Mouse (Mus musculus) hindbrain, embryonic 11.5 days (tissue): ENCODE data around the gene Fbxl17. TPM values are rescaled to one million over a fixed set of nuclear protein-coding genes. Genes with fewer than 3 reads are reported as not detected.

Experiments
- ATAC-seq: fragments of 200-750 bp; cut with Nextera tagmentation; 2 replicates; pipeline ENCODE4 v1.8.0; 2017; ENCODE audit warnings: mild to moderate bottlenecking, moderate TSS enrichment, moderate library complexity; ENCODE audit not compliant: low FRiP score
- DNase-seq: peaks from one replicate; pipeline ENCODE4 v3.0.0-alpha.2; 2015; ENCODE audit warnings: low spot score
- H3K27ac ChIP-seq: fragments of 300-500 bp; sonication (generic); 2 replicates; pipeline ENCODE4 v1.5.1; 2014; ENCODE audit warnings: mild to moderate bottlenecking, low read depth, low read length
- H3K27me3 ChIP-seq: fragments of 300-500 bp; sonication (generic); 2 replicates; pipeline ENCODE4 v1.6.1; 2014; ENCODE audit warnings: mild to moderate bottlenecking, low read length, moderate library complexity, mixed read lengths; ENCODE audit not compliant: control insufficient read depth, insufficient read depth
- H3K36me3 ChIP-seq: fragments of 300-500 bp; sonication (generic); 2 replicates; pipeline ENCODE4 v1.6.1; 2014; ENCODE audit warnings: mild to moderate bottlenecking, low read length, moderate library complexity, mixed read lengths; ENCODE audit not compliant: control insufficient read depth, insufficient read depth
- H3K4me1 ChIP-seq: fragments of 300-500 bp; sonication (generic); replicated peaks from 2 replicates; pipeline ENCODE4 v1.6.1; 2014; ENCODE audit warnings: low read length, mixed read lengths; ENCODE audit not compliant: control insufficient read depth, insufficient read depth
- H3K4me2 ChIP-seq: fragments of 300-500 bp; sonication (generic); replicated peaks from 2 replicates; pipeline ENCODE4 v1.6.1; 2014; ENCODE audit warnings: mild to moderate bottlenecking, low read depth, low read length
- H3K4me3 ChIP-seq: fragments of 300-500 bp; sonication (generic); 2 replicates; pipeline ENCODE4 v1.5.1; 2014; ENCODE audit warnings: low read depth, low read length
- H3K9ac ChIP-seq: fragments of 300-500 bp; sonication (generic); 2 replicates; pipeline ENCODE4 v1.6.1; 2014; ENCODE audit warnings: low read depth, low read length
- H3K9me3 ChIP-seq: fragments of 300-500 bp; sonication (generic); 2 replicates; pipeline ENCODE4 v1.6.1; 2016; ENCODE audit warnings: low read length; ENCODE audit not compliant: control insufficient read depth
- WGBS: fragments of 180-500 bp; shearing (Covaris S2); extraction: QIAGEN DNeasy Blood & Tissue Kit; methylation state at CpG from one replicate; pipeline ENCODE4 v1.1.7; 2014; 5-methylcytosine and 5-hydroxymethylcytosine counted together
- polyA plus RNA-seq: library from polyadenylated mRNA; unstranded; fragments of >200 nt; fragmentation: Nextera tagmentation; extraction: Ambion mirVana; gene quantifications from 2 replicates; pipeline ENCODE4 v1.2.1, GENCODE M21; 2014

The Fbxl17 gene
- polyA plus RNA-seq, 1 experiment from 2014 or later = 9.1 TPM

DNA sequence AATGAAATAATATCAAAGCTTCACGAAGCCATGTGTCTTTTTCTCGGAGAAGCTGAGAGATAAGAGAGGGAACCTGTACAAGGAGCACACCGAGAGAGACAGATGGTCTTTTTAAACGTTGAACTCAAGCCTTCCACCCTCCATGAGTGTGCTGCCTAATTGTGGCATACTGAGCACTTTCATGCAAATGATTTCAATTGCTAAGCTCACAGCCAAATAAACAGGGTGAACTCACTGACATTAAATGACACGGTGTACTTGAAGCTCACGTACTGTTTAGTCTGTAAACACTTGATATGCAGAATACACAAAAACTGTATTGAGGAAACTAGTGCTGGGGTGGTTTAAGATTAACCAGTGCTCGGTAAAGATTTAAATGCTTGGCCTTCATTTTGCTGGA, 380.7 kb downstream of the Fbxl17 start:
- H3K27ac ChIP-seq = no peak overlapping the region
- H3K36me3 ChIP-seq = no peaks in the 10 kb centered on the region
- ATAC-seq (no peak), DNase-seq (no peak)
- H3K27me3 ChIP-seq = no peaks in the 10 kb centered on the region
- H3K9me3 ChIP-seq = no peaks in the 10 kb centered on the region
- no peak overlapping the region for H3K4me3 ChIP-seq
- 69% methylated on average over 7 of the region's 7 CpGs for WGBS
- H3K9ac ChIP-seq = no peak overlapping the region
- no peak overlapping the region for H3K4me2 ChIP-seq
- H3K4me1 ChIP-seq = no peaks in the 10 kb centered on the region

DNA sequence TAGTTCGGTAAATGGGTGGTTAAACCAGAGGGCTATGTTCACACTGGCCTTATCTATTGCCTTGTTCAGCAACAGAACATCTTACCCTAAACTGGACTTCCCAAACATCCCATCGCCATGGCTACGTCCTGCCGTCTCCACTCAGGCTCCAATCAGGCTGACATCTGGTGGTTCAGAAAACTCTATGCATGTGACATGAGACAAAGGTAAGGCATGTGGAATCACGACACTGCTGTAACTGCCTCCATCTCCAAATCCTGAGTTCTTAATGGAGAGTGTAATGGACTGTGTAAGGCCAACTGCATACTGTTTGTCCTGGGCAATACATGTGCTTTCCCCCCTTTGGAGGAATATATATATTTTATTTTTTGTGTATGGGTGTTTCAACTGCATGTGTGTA, 382.7 kb downstream of the Fbxl17 start:
- H3K27me3 ChIP-seq = no peaks in the 10 kb centered on the region
- no peak overlapping the region for H3K27ac ChIP-seq
- H3K4me3 ChIP-seq = no peak overlapping the region
- H3K4me1 ChIP-seq = no peaks in the 10 kb centered on the region
- ATAC-seq (no peak), DNase-seq (no peak)
- H3K9me3 ChIP-seq = no peaks in the 10 kb centered on the region
- whole genome bisulfite sequencing = 76% methylated on average over 5 of the region's 5 CpGs
- H3K4me2 ChIP-seq = no peak overlapping the region
- no peaks in the 10 kb centered on the region for H3K36me3 ChIP-seq
- no peak overlapping the region for H3K9ac ChIP-seq

DNA sequence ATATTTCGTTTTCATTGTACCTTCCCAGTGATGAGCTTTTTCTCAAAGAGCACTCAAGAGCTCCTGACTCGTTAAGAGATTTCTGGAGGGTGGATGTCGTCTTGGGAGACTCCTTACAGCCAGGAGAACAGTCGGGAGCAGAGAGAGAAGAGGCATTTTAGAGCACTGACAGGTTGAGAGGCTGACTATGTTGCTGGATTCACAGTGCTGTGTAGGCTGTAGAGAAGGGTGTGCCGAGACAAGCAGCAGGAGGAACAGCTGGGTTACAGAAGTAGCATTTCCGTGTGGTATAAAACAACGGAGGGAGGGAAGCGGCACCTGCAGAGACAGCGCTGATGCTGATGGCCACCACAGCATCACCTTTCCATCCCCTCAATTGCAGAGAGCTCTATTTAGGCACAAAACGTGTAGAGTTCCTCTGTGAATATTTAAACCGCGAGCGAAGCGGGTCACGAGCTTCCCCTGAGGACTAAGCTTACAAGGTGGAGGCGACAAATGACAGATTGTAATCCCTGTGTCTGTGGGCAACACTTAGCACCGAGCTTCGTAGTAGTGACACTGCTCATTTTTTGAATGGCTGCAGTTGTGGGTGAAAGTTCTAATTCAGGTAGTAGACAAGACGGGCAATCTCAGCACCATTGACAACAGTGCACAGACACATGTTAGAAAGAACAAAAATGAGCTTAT, 385.3 kb downstream of the Fbxl17 start:
- 90% methylated on average over 19 of the region's 19 CpGs for WGBS
- ATAC-seq (no peak), DNase-seq (no peak)
- Histone ChIP-seq H3K36me3 (no peaks in the 10 kb centered on the region), H3K27me3 (no peaks in the 10 kb centered on the region), H3K4me3 (no peak overlapping the region), H3K4me1 (no peaks in the 10 kb centered on the region), H3K4me2 (no peak overlapping the region), H3K9ac (no peak overlapping the region), H3K9me3 (no peaks in the 10 kb centered on the region), H3K27ac (no peak overlapping the region)

DNA sequence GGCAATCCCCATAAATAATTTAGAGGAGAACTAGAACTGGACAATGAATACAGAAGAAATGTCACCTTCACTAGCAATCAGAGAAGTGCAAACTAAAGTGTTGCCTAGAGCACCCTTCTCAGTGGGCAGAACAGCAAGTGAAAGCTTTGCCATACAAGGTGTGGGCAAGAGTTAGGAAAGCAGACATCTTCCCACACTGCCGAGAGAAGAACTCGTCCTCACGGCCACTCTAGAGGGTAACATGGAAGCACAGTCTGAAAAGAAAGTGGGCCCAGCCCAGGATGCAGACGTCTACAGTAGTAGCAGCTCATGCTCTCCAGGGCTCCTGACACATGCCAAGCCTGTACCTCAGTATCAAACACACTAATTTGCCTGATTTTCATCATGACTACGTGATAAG, 387.0 kb downstream of the Fbxl17 start:
- Histone ChIP-seq H3K27ac (no peak overlapping the region), H3K4me1 (no peaks in the 10 kb centered on the region), H3K36me3 (no peaks in the 10 kb centered on the region), H3K27me3 (no peaks in the 10 kb centered on the region), H3K9me3 (no peaks in the 10 kb centered on the region), H3K4me2 (no peak overlapping the region), H3K9ac (no peak overlapping the region), H3K4me3 (no peak overlapping the region)
- ATAC-seq = no peak
- 87% methylated on average over 5 of the region's 5 CpGs for WGBS
- DNase-seq = no peak

DNA sequence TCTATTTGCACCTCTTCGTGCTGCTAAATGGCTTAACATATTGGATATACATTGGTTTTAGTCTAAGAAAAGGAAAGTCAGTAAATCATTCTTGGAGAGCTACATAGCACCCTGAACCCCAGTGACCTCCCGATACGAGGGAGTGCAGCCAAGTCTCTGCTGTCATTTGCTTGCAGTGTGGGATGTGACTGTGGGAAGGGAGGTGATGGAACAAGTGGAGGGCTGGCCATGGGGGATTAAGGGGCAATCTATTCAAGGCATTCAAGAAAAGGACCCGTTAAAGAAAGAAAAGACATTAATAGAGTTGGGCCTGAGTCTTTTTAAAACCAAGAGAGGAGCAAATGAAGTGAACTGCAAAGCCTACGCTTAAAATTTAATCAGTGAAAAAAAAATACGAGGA, 388.8 kb downstream of the Fbxl17 start:
- Histone ChIP-seq H3K4me3 (no peak overlapping the region), H3K36me3 (no peaks in the 10 kb centered on the region), H3K4me1 (no peaks in the 10 kb centered on the region), H3K27me3 (no peaks in the 10 kb centered on the region), H3K4me2 (no peak overlapping the region), H3K27ac (no peak overlapping the region), H3K9me3 (no peaks in the 10 kb centered on the region), H3K9ac (no peak overlapping the region)
- ATAC-seq (no peak), DNase-seq (no peak)
- 46% methylated on average over 6 of the region's 6 CpGs for WGBS

DNA sequence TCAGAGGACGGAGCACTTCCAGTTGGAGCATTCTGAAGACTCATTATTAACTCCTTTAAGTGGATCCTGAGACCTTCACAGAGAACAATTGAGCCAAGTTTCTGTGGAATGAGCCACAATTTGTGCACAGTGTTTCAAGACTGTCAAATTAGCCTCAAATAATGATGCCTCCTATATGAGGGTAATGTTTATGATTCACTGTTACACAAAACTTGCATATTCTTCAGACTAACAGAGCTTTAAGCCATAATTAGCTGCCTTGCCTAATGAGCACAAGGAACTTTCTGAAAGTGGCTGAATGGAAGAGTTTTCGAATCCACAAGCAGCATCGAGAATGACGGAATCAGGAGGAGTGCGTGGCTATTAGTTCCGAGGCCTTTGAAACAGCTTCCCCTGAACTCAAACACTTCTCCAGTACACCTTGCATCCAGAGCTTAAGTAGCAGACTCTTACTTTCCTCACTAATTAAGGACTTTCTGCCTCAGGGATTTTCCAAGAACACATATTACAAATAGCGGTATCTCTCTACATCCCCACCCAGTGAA, 389.5 kb downstream of the Fbxl17 start:
- ATAC-seq (no peak), DNase-seq (no peak)

DNA sequence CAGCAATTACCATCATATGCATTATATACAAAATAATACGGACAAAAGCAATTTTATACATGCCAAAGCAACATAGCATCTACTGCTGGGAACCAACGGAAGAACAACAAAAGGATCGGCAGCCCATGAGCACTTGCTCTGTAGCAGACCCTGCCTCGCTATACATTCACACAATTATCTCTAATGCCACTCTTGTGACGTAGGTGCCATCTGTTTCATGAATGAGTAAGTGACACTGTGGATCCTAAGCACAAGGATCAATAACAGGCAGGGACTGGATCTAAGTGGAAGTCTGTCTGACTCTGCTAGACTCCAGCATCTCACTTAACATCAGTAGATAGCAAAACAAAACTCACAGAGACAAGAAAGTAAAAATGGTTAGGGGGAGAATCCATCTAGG, 391.8 kb downstream of the Fbxl17 start:
- ATAC-seq (peak; percentile 71; the same call in 1 of the 2 replicates), DNase-seq (peak; percentile 23)
- H3K4me2 ChIP-seq = no peak overlapping the region
- no peaks in the 10 kb centered on the region for H3K9me3 ChIP-seq
- no peak overlapping the region for H3K27ac ChIP-seq
- H3K4me3 ChIP-seq = no peak overlapping the region
- H3K9ac ChIP-seq = no peak overlapping the region
- WGBS = 65% methylated on average over 5 of the region's 5 CpGs
- H3K4me1 ChIP-seq = no peaks in the 10 kb centered on the region
- H3K27me3 ChIP-seq = no peaks in the 10 kb centered on the region
- no peaks in the 10 kb centered on the region for H3K36me3 ChIP-seq

More for the DNA sequence above, 389.5 kb downstream of the Fbxl17 start:
- 75% methylated on average over 7 of the region's 7 CpGs for WGBS
- no peak overlapping the region for H3K4me3 ChIP-seq
- no peaks in the 10 kb centered on the region for H3K4me1 ChIP-seq
- no peaks in the 10 kb centered on the region for H3K27me3 ChIP-seq
- no peak overlapping the region for H3K27ac ChIP-seq
- no peaks in the 10 kb centered on the region for H3K9me3 ChIP-seq
- no peak overlapping the region for H3K9ac ChIP-seq
- H3K4me2 ChIP-seq = no peak overlapping the region
- no peaks in the 10 kb centered on the region for H3K36me3 ChIP-seq

DNA sequence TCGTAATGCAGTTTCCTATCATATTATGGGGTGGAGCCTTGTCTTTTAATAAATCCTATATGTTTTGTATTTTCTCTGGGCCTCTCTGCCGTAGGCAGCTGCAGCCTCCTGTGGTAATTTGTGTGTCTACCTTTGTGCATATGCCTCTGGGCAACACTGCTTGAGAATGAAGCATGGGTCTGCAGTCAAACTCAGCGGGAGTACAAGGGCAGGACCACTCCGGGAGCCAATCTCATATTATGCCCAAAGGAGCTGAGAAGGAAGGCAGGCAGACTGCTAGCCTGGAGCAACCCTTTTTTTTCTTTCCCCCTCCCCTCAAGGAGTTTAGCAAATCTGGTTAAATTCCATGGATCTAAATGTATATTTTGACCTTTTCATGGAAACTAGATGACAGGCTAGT, 392.3 kb downstream of the Fbxl17 start:
- WGBS = 60% methylated on average over 4 of the region's 4 CpGs
- H3K36me3 ChIP-seq = no peaks in the 10 kb centered on the region

DNA sequence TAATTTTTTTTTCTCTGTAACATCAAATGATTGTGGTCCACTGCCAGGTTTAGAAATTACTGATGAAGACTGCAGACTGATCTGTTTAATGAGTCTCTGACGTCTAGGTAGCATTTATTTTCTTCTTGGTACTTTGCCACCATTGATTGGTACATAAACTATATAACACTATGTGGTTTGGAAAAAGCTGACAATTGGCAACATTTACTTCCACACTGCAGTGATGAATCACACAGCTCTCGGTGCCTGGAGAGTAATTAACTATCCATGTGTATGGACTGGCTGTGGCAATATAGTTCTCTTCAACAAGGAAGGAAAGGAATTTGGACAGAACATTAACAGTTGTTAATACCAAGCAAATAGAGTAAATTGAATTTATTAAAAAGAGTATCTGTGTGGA, 404.3 kb downstream of the Fbxl17 start:
- Histone ChIP-seq H3K27ac (no peak overlapping the region), H3K9ac (no peak overlapping the region), H3K36me3 (no peaks in the 10 kb centered on the region), H3K9me3 (no peaks in the 10 kb centered on the region), H3K4me2 (no peak overlapping the region), H3K27me3 (no peaks in the 10 kb centered on the region), H3K4me3 (no peak overlapping the region), H3K4me1 (no peaks in the 10 kb centered on the region)
- ATAC-seq = no peak
- 83% methylated on average over 2 of the region's 2 CpGs for WGBS
- no peak for DNase-seq

More for the DNA sequence above, 392.3 kb downstream of the Fbxl17 start:
- Histone ChIP-seq H3K9ac (no peak overlapping the region), H3K9me3 (no peaks in the 10 kb centered on the region), H3K27ac (0 out of 2 replicates have a peak overlapping the region, but pooled peaks have one; percentile 9), H3K4me3 (no peak overlapping the region), H3K4me2 (no peak overlapping the region), H3K4me1 (no peaks in the 10 kb centered on the region), H3K27me3 (no peaks in the 10 kb centered on the region)
- peak; percentile 73 for ATAC-seq
- no peak for DNase-seq
